Mouse (Mus musculus) G1E (cell line): ENCODE measurements around the gene Ppp1r2.

Source experiments
- CTCF ChIP-seq: IDR thresholded peaks from 2 replicates; pipeline ENCODE4 v1.5.1; 2012; ENCODE audit warnings: low read depth, low read length, inconsistent platforms, mixed read lengths
- GATA1 ChIP-seq: IDR thresholded peaks from 2 replicates; pipeline ENCODE4 v1.6.1; 2012; ENCODE audit warnings: borderline replicate concordance, low read length, inconsistent platforms, mixed read lengths
- GATA2 ChIP-seq: IDR thresholded peaks from 2 replicates; pipeline ENCODE4 v1.6.1; 2012; ENCODE audit warnings: low read depth, low read length, inconsistent platforms, borderline replicate concordance
- POLR2AphosphoS5 ChIP-seq: IDR thresholded peaks from 2 replicates; pipeline ENCODE4 v1.6.1; 2012; ENCODE audit warnings: low read depth, low read length, inconsistent platforms; ENCODE audit not compliant: insufficient replicate concordance

DNA sequence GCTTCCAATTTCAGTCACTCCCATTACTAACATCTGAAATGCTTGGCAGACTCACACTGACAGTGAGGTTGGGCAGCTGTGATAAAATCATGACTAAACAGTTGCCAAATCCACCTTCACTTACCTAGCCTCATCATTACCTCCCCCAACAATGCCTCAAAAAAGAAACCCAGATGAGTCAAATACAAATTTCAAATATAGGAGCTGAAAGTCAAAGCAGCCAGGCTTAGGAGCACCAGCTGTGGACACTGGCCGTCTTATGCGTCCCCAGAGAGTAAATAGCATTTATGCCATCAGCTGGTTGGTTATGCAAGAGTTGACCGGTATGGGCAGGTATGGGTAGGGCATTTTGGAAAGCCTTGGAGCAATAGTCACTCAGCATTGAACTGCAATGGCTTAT is 25.7 kb downstream of the Ppp1r2 start:
- TF ChIP-seq CTCF (no peak), GATA1 (no peak), POLR2AphosphoS5 (no peak), GATA2 (no peak)
